Mouse (Mus musculus): ENCODE data around the gene Gdpgp1.

- TF ChIP-seq CTCF (IDR thresholded peaks at IDR 0.05; ENCODE audit: low read depth) (no peak), EP300 (IDR thresholded peaks at IDR 0.05; ENCODE audit: low read depth) (no peak)
Observed at GRCm38 (mm10) chr7:80201888-80202540, 30.7 kb upstream of the Gdpgp1 start.
